Mouse (Mus musculus) liver, embryonic 14.5 days (tissue): ENCODE measurements around the gene Nfia.

Experiments used
- CTCF ChIP-seq: IDR thresholded peaks from 2 replicates; pipeline ENCODE4 v1.5.1; 2016; ENCODE audit warnings: antibody characterized with exemption, low read depth, control low read depth
- EP300 ChIP-seq: IDR thresholded peaks from 2 replicates; pipeline ENCODE4 v1.6.1; 2016; ENCODE audit warnings: antibody characterized with exemption, low read depth

GRCm38 (mm10) chr4:97757207-97757977, 15.1 kb upstream of the Nfia start:
- TF ChIP-seq EP300 (no peak), CTCF (no peak)
